Mouse (Mus musculus) midbrain, embryonic 10.5 days (tissue): ENCODE results near the gene Acoxl. TPM values are rescaled to one million over a fixed set of nuclear protein-coding genes. Genes with fewer than 3 reads are reported as not detected.

ENCODE experiments used
- DNase-seq: peaks from one replicate; pipeline ENCODE4 v3.0.0-alpha.2; 2017; ENCODE audit warnings: low spot score
- H3K27ac ChIP-seq: fragments of 300-500 bp; sonication (generic); replicated peaks from 2 replicates; pipeline ENCODE4 v1.5.1; 2016; ENCODE audit warnings: mild to moderate bottlenecking
- H3K27me3 ChIP-seq: fragments of 300-500 bp; sonication (generic); 2 replicates; pipeline ENCODE4 v1.6.1; 2016; ENCODE audit warnings: low read depth, mild to moderate bottlenecking; ENCODE audit not compliant: poor library complexity, severe bottlenecking
- H3K36me3 ChIP-seq: fragments of 300-500 bp; sonication (generic); 2 replicates; pipeline ENCODE4 v1.6.1; 2016; ENCODE audit warnings: mild to moderate bottlenecking, moderate library complexity
- H3K4me1 ChIP-seq: fragments of 300-500 bp; sonication (generic); 2 replicates; pipeline ENCODE4 v1.6.1; 2016
- H3K4me3 ChIP-seq: fragments of 300-500 bp; sonication (generic); 2 replicates; pipeline ENCODE4 v1.5.1; 2016; ENCODE audit warnings: mild to moderate bottlenecking, moderate library complexity
- H3K9me3 ChIP-seq: fragments of 300-500 bp; sonication (generic); replicated peaks from 2 replicates; pipeline ENCODE4 v1.6.1; 2016; ENCODE audit warnings: mild to moderate bottlenecking
- WGBS: fragments of 180-500 bp; shearing (Covaris S2); methylation state at CpG from one replicate; pipeline ENCODE4 v1.1.7; 2016; 5-methylcytosine and 5-hydroxymethylcytosine counted together
- polyA plus RNA-seq: library from polyadenylated mRNA; unstranded; fragments of >200 nt; fragmentation: Nextera tagmentation; extraction: Ambion mirVana; gene quantifications from 2 replicates; pipeline ENCODE4 v1.2.1, GENCODE M21; 2016

The Acoxl gene
- polyA plus RNA-seq, 1 experiment from 2014 or later, result 0.05 TPM

DNA sequence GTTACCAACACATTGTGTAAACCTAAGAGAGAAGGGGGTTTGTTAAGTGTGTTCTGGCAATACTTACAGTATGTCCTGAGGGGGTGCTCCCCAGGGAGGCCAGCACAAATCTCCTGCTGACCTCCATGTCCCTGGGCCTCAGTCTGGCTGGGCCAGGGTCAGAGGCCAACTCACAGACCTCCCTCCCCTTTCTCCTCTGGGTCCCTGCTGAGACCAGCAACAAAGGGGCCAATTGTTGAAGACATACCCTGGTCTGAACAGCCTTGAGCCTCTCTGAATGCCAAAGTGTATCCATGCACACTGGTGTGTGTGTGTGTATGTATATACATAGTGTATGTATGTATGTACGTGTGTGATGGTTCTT lies 69.0 kb downstream of the Acoxl start:
- peak; percentile 81 for DNase-seq
- H3K36me3 ChIP-seq, result no peaks in the 10 kb centered on the region
- H3K27ac ChIP-seq, result peak overlapping the region; percentile 79
- H3K27me3 ChIP-seq, result peaks cover 22% of the 10 kb centered on the region
- peak overlapping the region; percentile 14; the same call in 1 of the 2 replicates for H3K4me3 ChIP-seq
- peaks cover 48% of the 10 kb centered on the region for H3K4me1 ChIP-seq
- 8% methylated on average over 1 of the region's 1 CpGs for WGBS
- no peaks in the 10 kb centered on the region for H3K9me3 ChIP-seq

DNA sequence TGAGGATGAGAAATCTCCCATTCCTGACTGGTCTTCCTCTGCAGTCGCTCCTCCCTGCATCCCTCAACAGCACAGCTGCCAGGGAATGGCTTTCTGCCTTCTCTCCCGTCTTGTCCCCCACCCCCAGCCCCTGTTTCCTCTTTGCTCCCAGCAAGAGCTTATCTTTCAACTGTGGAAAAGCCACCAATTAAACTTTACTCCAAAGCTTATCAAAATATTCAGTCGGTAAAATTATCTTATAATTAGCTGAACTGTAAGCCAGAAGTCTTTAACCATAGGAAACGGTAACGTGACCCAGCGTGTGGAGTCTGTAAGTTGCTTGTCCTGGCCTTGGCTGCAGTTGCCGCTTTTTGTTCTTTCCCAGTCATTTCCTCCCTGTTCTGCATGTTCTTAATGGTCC lies 70.2 kb downstream of the Acoxl start:
- 50% methylated on average over 7 of the region's 7 CpGs for WGBS
- Histone ChIP-seq H3K4me3 (no peak overlapping the region), H3K27ac (peak overlapping the region; percentile 79), H3K27me3 (peaks cover 20% of the 10 kb centered on the region), H3K9me3 (no peaks in the 10 kb centered on the region), H3K36me3 (no peaks in the 10 kb centered on the region), H3K4me1 (peaks cover 48% of the 10 kb centered on the region)
- DNase-seq, result no peak

DNA sequence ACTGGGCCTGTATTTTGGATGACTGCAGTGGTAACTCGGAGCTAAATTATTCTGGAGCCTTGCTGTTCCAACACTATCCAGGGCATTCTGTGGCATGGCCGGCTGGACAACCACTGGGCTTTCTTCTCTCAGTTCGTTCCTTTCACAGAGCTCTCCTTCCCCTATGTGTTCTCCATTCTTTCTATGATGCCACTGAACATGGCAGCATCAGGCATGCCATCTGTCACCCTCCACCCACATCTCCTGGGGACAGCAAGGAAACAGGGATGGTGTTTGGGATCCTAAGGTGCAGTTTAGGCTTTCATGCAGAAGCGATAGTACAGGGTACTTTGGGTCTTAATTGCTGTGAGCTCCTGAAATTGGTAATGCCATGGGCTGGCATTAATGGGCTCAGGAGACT lies 71.1 kb downstream of the Acoxl start:
- no peak overlapping the region for H3K27ac ChIP-seq
- no peaks in the 10 kb centered on the region for H3K9me3 ChIP-seq
- WGBS, result 87% methylated on average over 4 of the region's 4 CpGs
- peaks cover 16% of the 10 kb centered on the region for H3K27me3 ChIP-seq
- no peaks in the 10 kb centered on the region for H3K36me3 ChIP-seq
- H3K4me1 ChIP-seq, result peaks cover 48% of the 10 kb centered on the region
- DNase-seq, result no peak
- H3K4me3 ChIP-seq, result no peak overlapping the region

DNA sequence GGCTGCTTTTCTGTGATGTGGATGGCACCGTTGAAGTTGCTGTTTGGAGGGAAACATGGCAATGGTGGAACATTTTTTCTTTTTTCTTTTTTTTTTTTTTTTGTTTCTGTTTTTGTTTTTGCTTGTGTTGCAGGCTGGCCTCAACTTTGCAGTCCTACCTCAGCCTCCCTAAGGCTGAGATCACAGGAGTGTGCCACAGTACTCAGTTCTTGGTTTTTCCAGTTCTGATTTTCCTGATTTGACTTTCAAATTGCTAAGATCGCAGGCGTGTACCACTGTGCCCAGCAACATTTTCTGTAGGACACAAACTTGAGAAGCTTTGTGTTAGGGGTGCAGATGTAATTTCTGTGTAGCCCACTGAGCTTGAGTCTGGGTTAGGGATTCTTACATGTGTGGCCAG lies 72.9 kb downstream of the Acoxl start:
- Histone ChIP-seq H3K27ac (no peak overlapping the region), H3K9me3 (no peaks in the 10 kb centered on the region)
- 93% methylated on average over 3 of the region's 3 CpGs for WGBS

DNA sequence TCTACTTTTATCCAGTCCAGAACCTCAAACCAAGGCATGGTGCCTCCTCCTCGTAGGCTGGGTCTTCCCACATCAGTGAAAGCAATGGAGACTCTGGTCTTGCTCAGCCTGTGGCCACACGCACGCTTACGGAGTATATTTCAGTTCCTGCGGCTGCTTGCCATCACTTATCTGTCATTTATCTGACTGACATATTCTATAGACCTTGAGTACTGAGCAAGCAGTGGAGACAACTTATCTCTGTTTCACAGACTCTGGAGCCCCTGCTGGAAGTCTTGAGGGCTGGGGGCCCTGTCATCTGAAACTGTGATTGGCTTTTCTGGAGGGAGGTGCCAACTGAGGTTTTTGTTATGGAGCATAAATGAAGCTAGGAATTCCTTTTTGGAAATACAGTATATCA lies 75.4 kb downstream of the Acoxl start:
- H3K27me3 ChIP-seq, result no peaks in the 10 kb centered on the region
- 91% methylated on average over 5 of the region's 5 CpGs for WGBS
- no peaks in the 10 kb centered on the region for H3K9me3 ChIP-seq
- H3K4me3 ChIP-seq, result no peak overlapping the region
- no peak for DNase-seq
- H3K4me1 ChIP-seq, result peaks cover 6% of the 10 kb centered on the region
- H3K36me3 ChIP-seq, result no peaks in the 10 kb centered on the region
- no peak overlapping the region for H3K27ac ChIP-seq

More for the DNA sequence above, 72.9 kb downstream of the Acoxl start:
- no peaks in the 10 kb centered on the region for H3K36me3 ChIP-seq
- H3K27me3 ChIP-seq, result no peaks in the 10 kb centered on the region
- H3K4me3 ChIP-seq, result no peak overlapping the region
- H3K4me1 ChIP-seq, result peaks cover 30% of the 10 kb centered on the region
- DNase-seq, result no peak

DNA sequence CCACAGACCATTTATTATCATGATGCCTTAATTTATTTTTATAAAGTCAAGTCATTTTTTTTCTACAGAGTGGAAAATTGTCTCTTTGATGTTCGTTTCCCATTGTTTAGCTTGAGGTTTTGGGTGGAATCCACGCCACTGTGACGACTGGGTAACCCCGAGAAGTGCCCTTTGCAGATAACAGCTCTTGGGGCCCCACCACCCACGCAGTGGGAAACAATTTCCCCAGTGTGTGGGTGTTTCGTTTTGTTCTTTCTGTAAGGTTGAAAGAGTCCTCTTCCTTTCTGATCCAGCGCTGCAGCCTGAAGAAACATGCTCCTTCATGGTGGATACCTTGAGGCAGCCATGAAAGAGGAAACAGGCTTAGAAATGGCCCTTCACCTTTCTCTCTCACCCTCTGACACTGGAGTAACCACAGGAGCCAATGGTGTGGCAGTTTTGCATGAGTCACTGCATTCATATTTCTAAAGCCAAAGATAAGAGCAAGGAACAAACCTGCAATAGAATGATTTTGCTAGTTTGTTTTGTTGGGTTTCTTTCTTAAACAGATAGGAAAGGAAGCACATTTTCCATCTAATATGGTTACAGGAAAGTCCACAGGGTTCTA lies 78.2 kb downstream of the Acoxl start:
- Histone ChIP-seq H3K27me3 (no peaks in the 10 kb centered on the region), H3K4me1 (peaks cover 2% of the 10 kb centered on the region), H3K27ac (no peak overlapping the region), H3K4me3 (no peak overlapping the region), H3K9me3 (no peaks in the 10 kb centered on the region), H3K36me3 (no peaks in the 10 kb centered on the region)
- DNase-seq, result no peak
- WGBS, result 78% methylated on average over 7 of the region's 7 CpGs

DNA sequence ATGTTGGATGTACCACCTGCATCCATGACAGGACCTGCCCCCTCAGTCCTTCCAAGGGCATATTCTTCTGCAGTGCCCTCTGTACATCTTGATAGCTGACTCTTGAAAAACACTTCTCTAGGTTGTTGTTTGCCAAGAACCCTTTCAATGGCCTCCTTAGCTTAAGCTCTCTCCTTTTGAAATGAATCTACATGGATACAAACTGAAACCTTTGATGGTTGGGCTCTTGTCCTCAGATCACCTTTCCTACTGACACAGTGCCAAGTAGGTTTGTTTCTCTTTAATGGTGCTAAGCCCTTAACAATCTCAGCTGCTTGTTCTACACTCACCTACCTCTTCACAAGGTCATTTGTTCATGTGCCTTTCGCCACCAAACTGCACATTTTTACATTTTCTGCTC lies 81.1 kb downstream of the Acoxl start:
- 95% methylated on average over 1 of the region's 1 CpGs for WGBS
- Histone ChIP-seq H3K4me3 (no peak overlapping the region), H3K4me1 (peaks cover 14% of the 10 kb centered on the region), H3K36me3 (no peaks in the 10 kb centered on the region), H3K27me3 (no peaks in the 10 kb centered on the region), H3K9me3 (no peaks in the 10 kb centered on the region), H3K27ac (no peak overlapping the region)
- no peak for DNase-seq

DNA sequence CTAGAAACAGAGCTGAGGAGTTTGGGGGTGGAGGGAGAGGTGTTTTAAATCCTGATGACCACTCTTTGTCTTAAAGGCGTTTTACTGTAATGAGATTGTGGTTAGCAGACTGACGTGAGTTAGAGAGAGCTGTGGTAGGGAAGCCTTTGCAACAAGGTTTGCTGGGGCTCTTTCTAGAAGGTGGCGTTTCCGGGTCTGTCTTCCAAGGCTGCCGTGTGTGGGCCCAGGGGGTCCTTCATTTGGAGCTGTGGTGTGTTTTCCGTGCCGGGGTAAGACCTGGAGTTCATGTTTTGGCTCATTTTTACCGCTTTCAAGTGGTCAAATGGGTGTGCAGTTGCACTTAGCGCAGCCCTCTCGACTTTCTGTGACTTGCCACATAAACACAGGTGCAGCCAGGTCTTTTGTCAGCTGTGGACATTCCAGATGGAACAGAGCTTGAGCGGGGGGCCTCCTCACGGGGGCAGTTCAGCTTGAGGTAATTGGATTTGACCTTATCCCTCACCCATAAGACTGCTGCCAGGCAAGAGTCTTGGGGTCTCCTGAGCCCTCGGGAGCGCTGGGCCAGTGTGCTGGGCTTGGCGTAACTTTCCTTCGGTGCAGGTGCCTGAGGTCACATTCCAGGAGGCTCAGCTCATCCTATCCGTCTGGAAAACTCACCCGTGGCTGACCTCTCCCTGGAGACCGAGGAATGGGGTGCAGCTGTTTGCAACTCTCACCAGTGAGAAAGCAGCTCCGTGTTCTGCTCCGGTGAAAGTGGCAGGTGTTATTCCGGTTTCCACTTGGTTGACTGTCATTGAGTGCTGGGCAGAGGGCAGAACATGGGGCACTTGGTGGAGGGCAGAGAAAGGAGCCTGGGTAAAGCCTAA lies 83.6 kb downstream of the Acoxl start:
- peaks cover 30% of the 10 kb centered on the region for H3K4me1 ChIP-seq
- H3K27me3 ChIP-seq, result no peaks in the 10 kb centered on the region
- no peak overlapping the region for H3K27ac ChIP-seq
- no peak overlapping the region for H3K4me3 ChIP-seq
- no peaks in the 10 kb centered on the region for H3K36me3 ChIP-seq
- DNase-seq, result no peak
- 63% methylated on average over 22 of the region's 22 CpGs for WGBS
- no peaks in the 10 kb centered on the region for H3K9me3 ChIP-seq

DNA sequence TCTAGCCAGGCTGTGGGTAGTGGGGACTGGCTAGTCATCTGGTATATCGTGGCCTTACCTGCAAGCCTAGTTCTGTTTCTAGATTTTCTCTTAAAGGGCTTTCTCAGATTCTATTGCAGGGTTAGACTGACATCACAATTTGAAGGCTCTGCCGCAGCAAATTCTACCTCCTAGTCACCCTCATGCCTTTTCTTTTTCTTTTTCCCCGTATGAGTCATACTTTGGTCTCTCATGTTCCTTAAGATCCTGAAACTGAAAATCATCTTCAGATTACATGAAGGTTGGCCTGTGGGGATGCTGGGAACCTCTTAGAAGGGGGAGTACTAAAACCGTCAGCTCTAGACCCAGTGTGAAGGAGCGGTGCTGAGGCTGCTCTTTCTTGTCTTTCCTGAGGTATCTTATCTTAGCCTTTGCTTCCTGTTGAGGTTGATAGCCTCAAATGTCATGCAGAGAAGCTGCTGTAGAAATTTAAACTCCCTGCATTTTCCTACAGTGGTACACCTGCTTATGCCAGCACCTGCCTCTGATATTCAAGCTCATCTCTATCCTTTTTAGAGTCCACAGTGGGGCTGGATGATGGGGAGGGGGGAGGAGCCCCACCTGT lies 84.5 kb downstream of the Acoxl start:
- Histone ChIP-seq H3K36me3 (no peaks in the 10 kb centered on the region), H3K4me1 (peaks cover 40% of the 10 kb centered on the region), H3K27me3 (no peaks in the 10 kb centered on the region), H3K4me3 (no peak overlapping the region), H3K27ac (no peak overlapping the region), H3K9me3 (no peaks in the 10 kb centered on the region)
- DNase-seq, result no peak
- 86% methylated on average over 5 of the region's 5 CpGs for WGBS

DNA sequence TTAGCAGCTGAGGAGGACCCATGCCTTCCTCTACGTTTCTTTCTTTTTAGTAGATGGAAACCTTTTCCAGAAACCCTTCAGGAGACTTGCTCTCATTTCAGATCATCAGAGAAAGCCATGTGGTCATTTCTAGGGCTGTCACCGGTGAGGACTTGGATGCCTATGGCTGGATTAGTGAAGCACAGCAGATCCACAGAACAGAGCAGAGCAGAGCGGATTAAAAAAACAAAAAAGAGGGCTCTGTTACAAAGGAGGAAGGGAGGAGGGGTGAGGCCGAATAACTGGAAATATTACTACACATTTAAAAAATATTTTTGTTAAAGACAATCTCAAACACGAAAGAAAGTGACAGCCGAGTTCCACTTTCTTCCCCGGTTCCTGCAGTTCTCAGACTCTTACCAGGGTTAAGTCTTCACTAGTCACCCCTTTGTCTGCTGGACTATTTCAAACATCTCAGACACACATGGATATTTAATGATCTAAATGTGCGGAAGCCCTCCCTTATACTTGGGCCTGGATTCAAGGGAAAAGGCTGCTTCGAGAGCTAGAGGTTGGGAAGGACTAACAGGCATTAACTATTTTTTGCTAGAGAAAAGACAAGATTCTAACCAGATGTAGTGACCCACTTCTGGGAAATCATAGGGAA lies 88.1 kb downstream of the Acoxl start:
- no peaks in the 10 kb centered on the region for H3K36me3 ChIP-seq
- H3K27me3 ChIP-seq, result no peaks in the 10 kb centered on the region
- WGBS, result 66% methylated on average over 9 of the region's 9 CpGs
- peak overlapping the region; percentile 43; the same call in 1 of the 2 replicates for H3K27ac ChIP-seq
- H3K4me3 ChIP-seq, result no peak overlapping the region
- peaks cover 54% of the 10 kb centered on the region for H3K4me1 ChIP-seq
- no peaks in the 10 kb centered on the region for H3K9me3 ChIP-seq
- no peak for DNase-seq

DNA sequence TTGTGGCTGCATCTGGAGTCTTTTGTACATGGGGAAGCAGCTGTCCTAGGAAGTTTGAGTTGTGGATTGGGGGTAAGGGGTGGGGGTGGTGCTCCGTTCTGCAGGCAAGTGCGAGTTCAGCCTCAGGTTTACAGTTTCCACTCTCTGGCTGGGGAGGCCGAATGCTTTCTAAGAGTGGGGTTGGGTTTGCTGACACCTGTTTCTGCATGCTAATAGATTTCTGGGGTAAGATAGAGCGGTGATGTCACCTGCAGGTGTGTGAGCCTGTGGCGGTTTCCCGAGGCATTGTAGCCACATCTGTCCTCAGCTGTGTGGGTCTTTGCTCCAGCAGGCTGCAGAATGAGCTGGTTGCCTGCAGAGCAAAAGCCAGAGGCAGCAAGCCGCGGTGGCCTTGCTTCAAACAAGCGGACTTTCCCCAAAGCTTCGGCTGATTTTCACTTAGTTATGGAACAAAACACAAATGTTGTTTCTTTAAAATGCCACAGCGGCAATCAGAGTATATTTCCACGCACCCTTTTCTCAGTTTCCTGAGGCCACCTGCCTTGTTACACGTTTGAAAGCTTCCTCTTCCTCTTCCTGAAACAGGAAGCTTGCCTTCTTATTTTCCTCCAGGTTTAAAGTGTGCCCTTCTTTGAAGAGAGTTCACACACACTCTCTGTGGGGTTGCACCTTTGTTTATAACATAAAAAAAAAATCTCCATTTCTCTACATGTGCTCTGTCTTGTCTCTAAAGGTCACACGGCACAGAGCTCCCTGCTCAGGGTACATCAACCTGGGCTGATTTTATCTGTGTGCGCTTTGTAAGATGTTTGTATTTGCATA lies 89.0 kb downstream of the Acoxl start:
- Histone ChIP-seq H3K27ac (peak overlapping the region; percentile 43; the same call in 1 of the 2 replicates), H3K27me3 (no peaks in the 10 kb centered on the region), H3K4me3 (no peak overlapping the region), H3K36me3 (no peaks in the 10 kb centered on the region), H3K4me1 (peaks cover 45% of the 10 kb centered on the region), H3K9me3 (no peaks in the 10 kb centered on the region)
- peak; percentile 32 for DNase-seq
- WGBS, result 28% methylated on average over 15 of the region's 15 CpGs

DNA sequence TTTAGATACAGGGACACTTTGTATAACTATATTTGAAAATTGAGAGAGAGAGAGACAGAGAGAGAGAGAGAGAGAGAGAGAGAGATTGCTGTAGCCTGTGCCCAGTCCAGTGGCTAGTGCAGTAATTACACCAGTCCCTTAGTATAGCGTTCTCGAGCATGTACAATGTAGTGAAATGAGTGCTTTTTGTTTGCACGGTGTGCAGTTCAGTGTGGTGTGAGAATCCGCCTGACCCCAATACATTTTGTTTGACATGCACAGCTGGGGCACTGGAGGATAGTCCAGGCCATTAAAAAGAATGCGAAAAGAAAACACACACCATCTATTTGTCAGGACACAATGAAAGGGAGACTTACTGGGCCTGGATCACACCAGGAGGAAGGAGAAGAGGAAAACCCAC lies 89.6 kb downstream of the Acoxl start:
- no peak for DNase-seq
- no peaks in the 10 kb centered on the region for H3K9me3 ChIP-seq
- H3K27me3 ChIP-seq, result no peaks in the 10 kb centered on the region
- WGBS, result 30% methylated on average over 5 of the region's 5 CpGs
- peaks cover 40% of the 10 kb centered on the region for H3K4me1 ChIP-seq
- no peak overlapping the region for H3K4me3 ChIP-seq
- H3K36me3 ChIP-seq, result no peaks in the 10 kb centered on the region
- H3K27ac ChIP-seq, result peak overlapping the region; percentile 33; the same call in 1 of the 2 replicates
